ENCODE assay signal across 20 mouse cellular contexts in the genomic region with DNA sequence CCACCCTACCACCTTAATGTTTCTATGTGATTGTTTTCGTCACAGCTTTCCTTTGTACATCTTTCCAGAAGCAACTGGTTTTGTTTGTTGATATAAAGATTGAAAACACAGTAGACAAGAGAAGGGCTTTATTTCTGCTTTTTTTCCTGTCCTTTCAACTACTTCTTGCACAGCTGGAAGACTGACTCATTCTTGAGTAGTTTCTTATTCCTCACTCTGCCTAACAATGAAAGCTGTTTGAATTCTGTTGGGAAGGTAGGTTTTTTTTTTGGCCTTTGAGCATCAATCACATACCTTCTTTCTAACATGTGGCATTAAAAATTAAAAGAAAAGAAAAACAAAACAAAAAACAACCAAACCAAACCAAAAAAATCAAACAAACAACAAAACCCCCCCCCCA.
DNase-seq lines count a peak whose midpoint lies in the region; TF ChIP-seq lines count a peak whose summit lies in the region.
"Had no signal": no experiment of that assay in that cellular context is flagged by ENCODE, and none has a peak within 500 bp of the region (broad histone marks: within the 10 kb centered on the region; RNA-seq: fewer than 3 reads in every experiment).

No protein-coding gene starts in this region.

- DNase-seq in ES-CJ7 (ENCODE audit: low read depth, low spot score): peak; percentile 3
- no peak for DNase-seq in ES-E14 (ENCODE audit: low read depth, low spot score)
- DNase-seq in R1 (ENCODE audit: low read depth, low spot score): peak; percentile 18
- DNase-seq in layer of hippocampus, adult 9-11 months: no peak
- no peak for DNase-seq in B cell, adult 2 months
- DNase-seq in cerebellum, adult 18-20 months: no peak
- DNase-seq: adrenal gland, adult 2 months; adrenal gland, adult 8-10 months; adrenal gland, postnatal 10 days; adrenal gland, postnatal 14 days; adrenal gland, postnatal 25 days; adrenal gland, postnatal 36 days; cerebellum, adult 11 months; cerebellum, adult 11-12 months; cerebellum, adult 2 months; cerebellum, adult 8-10 months; cerebellum, adult 9-10 months; cerebellum, adult 9-11 months; cerebellum, postnatal 10 days had no signal

- H3K9me3 ChIP-seq in ES-E14 (ENCODE audit: control insufficient read depth, insufficient read depth, low read depth, low read length): no peaks in the 10 kb centered on the region
- H3K9me3 ChIP-seq: G1E had no signal

- H3K4me3 ChIP-seq in ES-E14 (ENCODE audit: insufficient read depth in 1 of 2, low read depth in 1 of 2, low read length in 2 of 2, poor library complexity in 1 of 2, severe bottlenecking in 1 of 2): no peak overlapping the region

- H3K4me1 ChIP-seq in ES-E14 (ENCODE audit: control insufficient read depth in 2 of 2, insufficient read depth in 2 of 2, low read length in 2 of 2, poor library complexity in 1 of 2): no peaks in the 10 kb centered on the region

- in situ Hi-C loops in ES-E14 (cut with MboI; ENCODE audit: low sequenced_read_pairs in 2 of 2, unreplicated experiment in 2 of 2): no loop called here

- no peaks in the 10 kb centered on the region for H3K36me3 ChIP-seq in ES-E14 (ENCODE audit: control insufficient read depth, insufficient read depth, low read length, poor library complexity, severe bottlenecking)
- H3K36me3 ChIP-seq: G1E had no signal

- no peak overlapping the region for H3K9ac ChIP-seq in ES-E14 (ENCODE audit: insufficient read depth, low read depth, low read length, poor library complexity, severe bottlenecking)

- H3K27ac ChIP-seq in ES-E14 (ENCODE audit: insufficient read depth, low read depth, low read length, poor library complexity, severe bottlenecking): no peak overlapping the region

TF ChIP-seq in ES-E14, 5 proteins besides CTCF, POLR2A, EP300 and RAD21:
- TF ChIP-seq MAFK (IDR thresholded peaks at IDR 0.05; ENCODE audit: insufficient read depth, low read depth, low read length) (no peak), ZNF384 (IDR thresholded peaks at IDR 0.05; ENCODE audit: low read depth, low read length) (peak; percentile 79)

Comparison
In these comparisons a context has a peak if more than half of its experiments do, and no peak if none do; other contexts are left out.
1. DNase-seq: peak in ES-CJ7 (single experiment) and R1 (single experiment); none in ES-E14 (single experiment), layer of hippocampus, adult 9-11 months (single experiment), B cell, adult 2 months (0 of 2) and cerebellum, adult 18-20 months (0 of 2).